Mouse (Mus musculus) frontal cortex, postnatal 25 days (tissue): ENCODE measurements around the gene Myg1.
A peak's percentile ranks its signal among the peaks of the same experiment; 100 is the strongest.

ENCODE experiments used
- DNase-seq, 2 experiments: peaks; one replicate each; pipeline ENCODE4 v3.0.0; 2022; ENCODE audit warnings: low spot score in 2 of 2

The Myg1 gene

GRCm38 (mm10) chr15:102381575-102381974, 50.1 kb downstream of the Myg1 start:
- peak; percentile 66 to 78 for DNase-seq

- DNase-seq: no peak
Measured at GRCm38 (mm10) chr15:102383671-102384070, 52.2 kb downstream of the Myg1 start.

- DNase-seq: no peak
Measured at GRCm38 (mm10) chr15:102386640-102387039, 55.1 kb downstream of the Myg1 start.
